Mouse (Mus musculus) testis, postnatal 10 days (tissue): ENCODE measurements around the gene Zfand4.

ENCODE experiments used
- DNase-seq: peaks from one replicate; pipeline ENCODE4 v3.0.0; 2021; ENCODE audit warnings: low spot score

Zfand4 gene

GRCm38 (mm10) chr6:116374136-116374535, 110.1 kb downstream of the Zfand4 start:
- no peak for DNase-seq

GRCm38 (mm10) chr6:116374618-116375017, 110.6 kb downstream of the Zfand4 start:
- DNase-seq, result no peak

- no peak for DNase-seq
These were observed 114.9 kb downstream of the Zfand4 start for GRCm38 (mm10) chr6:116378892-116379291.
